Comparison of ENCODE assay signal across 9 mouse cellular contexts in the genomic region with DNA sequence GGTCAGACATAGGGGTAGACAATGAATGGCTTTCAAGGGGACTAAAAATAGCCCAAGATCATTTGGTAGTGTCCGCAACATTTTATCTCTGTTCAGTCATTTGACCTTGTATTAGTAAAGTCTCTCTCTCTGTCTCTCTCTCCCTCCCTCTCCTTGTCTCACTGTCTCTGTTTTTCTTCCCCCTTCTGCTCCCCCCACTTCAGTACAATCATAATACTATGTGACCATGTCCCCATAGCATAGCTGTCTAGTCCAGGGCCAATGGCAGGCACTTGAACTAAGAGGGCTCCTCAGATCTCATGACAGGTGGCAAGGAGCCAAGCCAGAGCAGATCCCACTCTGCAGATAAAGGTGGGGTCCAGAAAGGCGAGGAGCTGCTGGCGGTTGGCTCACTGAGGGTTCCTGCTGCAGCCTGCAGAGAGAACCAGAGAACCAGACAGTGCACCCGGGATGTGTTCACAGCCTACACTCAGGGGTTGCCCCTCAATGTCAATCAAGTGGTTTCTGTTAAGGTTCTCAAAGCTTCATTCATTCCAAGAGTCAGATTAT. TPM values are rescaled to one million over a fixed set of nuclear protein-coding genes. Genes with fewer than 3 reads are reported as not detected.
A peak's percentile ranks its signal among the peaks of the same experiment; 100 is the strongest.
DNase-seq lines count a peak whose midpoint lies in the region; ATAC-seq lines count a peak whose summit lies in the region.
"Had no signal": no experiment of that assay in that cellular context is flagged by ENCODE, and none has a peak within 500 bp of the region (broad histone marks: within the 10 kb centered on the region; RNA-seq: fewer than 3 reads in every experiment).

No protein-coding gene starts in this region.

- peak overlapping the region; percentile 32; the same call in 1 of the 2 replicates for H3K4me2 ChIP-seq in liver, embryonic 12.5 days
- H3K4me2 ChIP-seq in stomach, embryonic 15.5 days, result 0 out of 2 replicates have a peak overlapping the region, but pooled peaks have one; percentile 8
- H3K4me2 ChIP-seq in midbrain, embryonic 13.5 days (replicated peaks), result no peak overlapping the region
- H3K4me2 ChIP-seq: hindbrain, embryonic 15.5 days had no signal

- H3K4me3 ChIP-seq in heart, embryonic 10.5 days, result peak overlapping the region; percentile 19; the same call in 1 of the 2 replicates
- H3K4me3 ChIP-seq in liver, embryonic 12.5 days, result no peak overlapping the region
- no peak overlapping the region for H3K4me3 ChIP-seq in stomach, embryonic 15.5 days (replicated peaks)
- H3K4me3 ChIP-seq in midbrain, embryonic 13.5 days (replicated peaks), result no peak overlapping the region
- H3K4me3 ChIP-seq: hindbrain, embryonic 15.5 days had no signal

- peak overlapping the region; percentile 37 for H3K9ac ChIP-seq in liver, embryonic 12.5 days
- H3K9ac ChIP-seq in stomach, embryonic 15.5 days, result no peak overlapping the region
- H3K9ac ChIP-seq in midbrain, embryonic 13.5 days (replicated peaks), result no peak overlapping the region
- H3K9ac ChIP-seq: hindbrain, embryonic 15.5 days had no signal

- H3K27me3 ChIP-seq in heart, embryonic 10.5 days (ENCODE audit: insufficient read depth, poor library complexity, severe bottlenecking), result no peaks in the 10 kb centered on the region
- no peaks in the 10 kb centered on the region for H3K27me3 ChIP-seq in liver, embryonic 12.5 days (replicated peaks)
- H3K27me3 ChIP-seq in stomach, embryonic 15.5 days (replicated peaks), result no peaks in the 10 kb centered on the region
- no peaks in the 10 kb centered on the region for H3K27me3 ChIP-seq in midbrain, embryonic 13.5 days
- H3K27me3 ChIP-seq: hindbrain, embryonic 15.5 days had no signal

- 9% methylated on average over 4 of the region's 4 CpGs for WGBS in heart, embryonic 10.5 days
- 20% methylated on average over 4 of the region's 4 CpGs for WGBS in liver, embryonic 12.5 days (ENCODE audit: insufficient replicate concordance)
- 39% methylated on average over 4 of the region's 4 CpGs for WGBS in stomach, embryonic 15.5 days
- 71% methylated on average over 4 of the region's 4 CpGs for WGBS in midbrain, embryonic 13.5 days

- peak overlapping the region; percentile 89 for H3K27ac ChIP-seq in heart, embryonic 10.5 days
- no peak overlapping the region for H3K27ac ChIP-seq in liver, embryonic 12.5 days
- peak overlapping the region; percentile 58 for H3K27ac ChIP-seq in stomach, embryonic 15.5 days
- no peak overlapping the region for H3K27ac ChIP-seq in midbrain, embryonic 13.5 days
- H3K27ac ChIP-seq: hindbrain, embryonic 15.5 days had no signal

- H3K36me3 ChIP-seq in heart, embryonic 10.5 days, result no peaks in the 10 kb centered on the region
- no peaks in the 10 kb centered on the region for H3K36me3 ChIP-seq in liver, embryonic 12.5 days
- H3K36me3 ChIP-seq in stomach, embryonic 15.5 days, result no peaks in the 10 kb centered on the region
- no peaks in the 10 kb centered on the region for H3K36me3 ChIP-seq in midbrain, embryonic 13.5 days
- H3K36me3 ChIP-seq: hindbrain, embryonic 15.5 days had no signal

- DNase-seq in right cerebral cortex, postnatal 4 days, result peak; percentile 7
- no peak for DNase-seq in right cerebral cortex, postnatal 25 days
- peak; percentile 95 for DNase-seq in heart, embryonic 10.5 days (ENCODE audit: low spot score)
- DNase-seq in Muller cell, postnatal 12 days (ENCODE audit: inconsistent ontology term), result no peak
- no peak for DNase-seq in thymus, postnatal 0 days (ENCODE audit: low spot score)

- peaks cover 38% of the 10 kb centered on the region for H3K4me1 ChIP-seq in heart, embryonic 10.5 days
- peaks cover 20% of the 10 kb centered on the region for H3K4me1 ChIP-seq in liver, embryonic 12.5 days
- peaks cover 16% of the 10 kb centered on the region for H3K4me1 ChIP-seq in stomach, embryonic 15.5 days
- no peaks in the 10 kb centered on the region for H3K4me1 ChIP-seq in midbrain, embryonic 13.5 days (replicated peaks)
- H3K4me1 ChIP-seq: hindbrain, embryonic 15.5 days had no signal

- H3K9me3 ChIP-seq in heart, embryonic 10.5 days, result no peaks in the 10 kb centered on the region
- no peaks in the 10 kb centered on the region for H3K9me3 ChIP-seq in liver, embryonic 12.5 days (replicated peaks)
- no peaks in the 10 kb centered on the region for H3K9me3 ChIP-seq in stomach, embryonic 15.5 days
- no peaks in the 10 kb centered on the region for H3K9me3 ChIP-seq in midbrain, embryonic 13.5 days
- H3K9me3 ChIP-seq: hindbrain, embryonic 15.5 days had no signal

- ATAC-seq in liver, embryonic 12.5 days, result peak; percentile 67
- ATAC-seq in stomach, embryonic 15.5 days (ENCODE audit: insufficient read depth, low FRiP score, low read depth), result peak; percentile 25; the same call in 1 of the 2 replicates
- ATAC-seq in midbrain, embryonic 13.5 days, result no peak

RNA-seq across cellular contexts. Expression of gene Wee1, which starts 34.9 kb away (rescaled TPM):
- 25.1 and 29.0 TPM in 2 replicates for polyA plus RNA-seq in heart, embryonic 10.5 days (2016; fragmentation: Nextera tagmentation; extraction: Ambion mirVana)
- polyA plus RNA-seq in liver, embryonic 12.5 days (2016; fragmentation: Nextera tagmentation; extraction: Ambion mirVana), result 23.6 and 24.9 TPM in 2 replicates
- polyA plus RNA-seq in stomach, embryonic 15.5 days (2015; fragmentation: Nextera tagmentation; extraction: Ambion mirVana), result 30.1 and 34.7 TPM in 2 replicates
- 15.9 and 17.0 TPM in 2 replicates for polyA plus RNA-seq in thymus, postnatal 0 days (2015; fragmentation: Nextera tagmentation; extraction: Ambion mirVana)
- polyA plus RNA-seq in midbrain, embryonic 13.5 days (2015; fragmentation: Nextera tagmentation; extraction: Ambion mirVana), result 7.3 and 9.8 TPM in 2 replicates

Comparison
In these comparisons a context has a peak if more than half of its experiments do, and no peak if none do; other contexts are left out.
1. DNase-seq: peak in right cerebral cortex, postnatal 4 days (single experiment) and heart, embryonic 10.5 days (single experiment); none in right cerebral cortex, postnatal 25 days (single experiment), Muller cell, postnatal 12 days (single experiment) and thymus, postnatal 0 days (single experiment).
2. H3K27ac ChIP-seq: peak in heart, embryonic 10.5 days (single experiment) and stomach, embryonic 15.5 days (single experiment); none in liver, embryonic 12.5 days (single experiment) and midbrain, embryonic 13.5 days (single experiment).